Mouse (Mus musculus) ES-E14 (cell line): Measurements from ENCODE around the gene Grin3a. TPM values are rescaled to one million over a fixed set of nuclear protein-coding genes. Genes with fewer than 3 reads are reported as not detected.
A peak's percentile ranks its signal among the peaks of the same experiment; 100 is the strongest.

Experiments
- DNase-seq: peaks from one replicate; pipeline ENCODE4 v3.0.0-alpha.2; 2013; ENCODE audit warnings: low read depth, low spot score
- H3K27ac ChIP-seq: 2 replicates; pipeline ENCODE4 v1.5.1; 2012; ENCODE audit warnings: low read depth, mild to moderate bottlenecking, low read length, moderate library complexity, mixed read lengths; ENCODE audit not compliant: poor library complexity, insufficient read depth, severe bottlenecking
- H3K36me3 ChIP-seq: 2 replicates; pipeline ENCODE4 v1.6.1; 2012; ENCODE audit warnings: mild to moderate bottlenecking, low read length, moderate library complexity, mixed read lengths; ENCODE audit not compliant: control insufficient read depth, poor library complexity, insufficient read depth, severe bottlenecking
- H3K4me1 ChIP-seq, 2 experiments: fragments of 150-350 bp in 1 of 2; sonication (generic) in 1 of 2; 2 replicates each; pipeline ENCODE4 v1.6.1; 2012; ENCODE audit warnings: low read length in 2 of 2, mild to moderate bottlenecking in 1 of 2, mixed read lengths in 1 of 2; ENCODE audit not compliant: control insufficient read depth in 2 of 2, insufficient read depth in 2 of 2, poor library complexity in 1 of 2
- H3K4me3 ChIP-seq, 2 experiments: fragments of 150-350 bp in 1 of 2; sonication (generic) in 1 of 2; 2 replicates each; pipeline ENCODE4 v1.5.1; 2012; ENCODE audit warnings: low read length in 2 of 2, low read depth in 1 of 2, mild to moderate bottlenecking in 1 of 2, mixed read lengths in 1 of 2; ENCODE audit not compliant: insufficient read depth in 1 of 2, poor library complexity in 1 of 2, severe bottlenecking in 1 of 2
- H3K9ac ChIP-seq: 2 replicates; pipeline ENCODE4 v1.6.1; 2012; ENCODE audit warnings: low read depth, mild to moderate bottlenecking, low read length, mixed read lengths; ENCODE audit not compliant: poor library complexity, insufficient read depth, severe bottlenecking
- H3K9me3 ChIP-seq: fragments of 150-350 bp; sonication (generic); 2 replicates; pipeline ENCODE4 v1.6.1; 2012; ENCODE audit warnings: low read depth, mild to moderate bottlenecking, low read length; ENCODE audit not compliant: control insufficient read depth, insufficient read depth
- CHD2 ChIP-seq: IDR thresholded peaks from 2 replicates; pipeline ENCODE4 v1.6.1; 2014; ENCODE audit warnings: mild to moderate bottlenecking, low read depth, low read length, inconsistent platforms
- HCFC1 ChIP-seq: IDR thresholded peaks from 2 replicates; pipeline ENCODE4 v1.6.1; 2012; ENCODE audit warnings: low read length, inconsistent platforms, borderline replicate concordance; ENCODE audit not compliant: insufficient read depth
- MAFK ChIP-seq: IDR thresholded peaks from 2 replicates; pipeline ENCODE4 v1.6.1; 2014; ENCODE audit warnings: mild to moderate bottlenecking, low read depth, low read length, inconsistent platforms; ENCODE audit not compliant: insufficient read depth
- ZC3H11A ChIP-seq: IDR thresholded peaks from 2 replicates; pipeline ENCODE4 v1.6.1; 2012; ENCODE audit warnings: low read depth, mild to moderate bottlenecking, inconsistent platforms, low read length, borderline replicate concordance
- ZNF384 ChIP-seq: IDR thresholded peaks from 2 replicates; pipeline ENCODE4 v1.6.1; 2012; ENCODE audit warnings: low read depth, low read length, inconsistent platforms
- in situ Hi-C, 2 experiments: fragments of 600-800 bp; cut with MboI; formaldehyde crosslinking; loops; one replicate each; pipeline ENCODE4 v1.15.1; 2025; ENCODE audit warnings: low sequenced_read_pairs in 2 of 2, inconsistent platforms in 1 of 2; ENCODE audit not compliant: unreplicated experiment in 2 of 2
- total RNA-seq: library from RNA; depleted of rRNA; stranded (reverse); fragments of 300-350 nt; gene quantifications from 2 replicates; pipeline ENCODE4 v1.2.3, GENCODE M21; 2012

Gene Grin3a
- total RNA-seq, 1 experiment: 0.18 TPM

GRCm38 (mm10) chr4:49806791-49807190, 38.8 kb downstream of the Grin3a start:
- Histone ChIP-seq H3K27ac (no peak overlapping the region), H3K9me3 (no peaks in the 10 kb centered on the region), H3K4me3 (no peak overlapping the region), H3K36me3 (no peaks in the 10 kb centered on the region), H3K4me1 (no peaks in the 10 kb centered on the region), H3K9ac (no peak overlapping the region)
- in situ Hi-C loops: no loop called here
- TF ChIP-seq MAFK (no peak), ZC3H11A (no peak), ZNF384 (no peak), HCFC1 (no peak), CHD2 (no peak)
- no peak for DNase-seq

DNA sequence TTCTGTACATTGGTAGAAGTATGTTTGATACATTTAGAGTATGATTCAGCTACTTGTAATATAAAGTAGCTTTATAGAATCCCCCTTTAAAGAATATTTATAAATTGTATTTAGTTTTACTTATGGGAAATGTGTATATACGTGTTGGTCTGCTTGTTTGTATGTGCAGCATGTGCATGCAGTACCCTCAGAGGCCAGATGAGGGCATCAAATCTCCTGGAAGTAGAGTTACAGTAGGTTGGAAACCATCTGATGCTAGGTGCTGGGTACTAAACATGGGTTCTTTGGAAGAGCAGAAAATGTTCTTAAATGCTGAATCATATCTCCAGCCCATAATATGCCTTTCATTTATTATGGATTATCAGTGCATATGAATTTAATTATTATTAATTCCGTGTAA, 46.2 kb downstream of the Grin3a start:
- Histone ChIP-seq H3K9me3 (no peaks in the 10 kb centered on the region), H3K27ac (no peak overlapping the region), H3K9ac (no peak overlapping the region), H3K4me1 (no peaks in the 10 kb centered on the region), H3K36me3 (no peaks in the 10 kb centered on the region), H3K4me3 (no peak overlapping the region)
- in situ Hi-C loops: no loop called here
- TF ChIP-seq ZNF384 (no peak), HCFC1 (no peak), ZC3H11A (0 out of 2 replicates have a peak, but pooled peaks have one; percentile 19)
- DNase-seq: peak; percentile 20

- H3K9me3 ChIP-seq: no peaks in the 10 kb centered on the region
- no peak for DNase-seq
- TF ChIP-seq HCFC1: no peak
- TF ChIP-seq ZC3H11A: no peak
- no peak for TF ChIP-seq CHD2
- TF ChIP-seq MAFK: no peak
- no peak for TF ChIP-seq ZNF384
- H3K36me3 ChIP-seq: no peaks in the 10 kb centered on the region
- in situ Hi-C loops: no loop called here
- no peak overlapping the region for H3K27ac ChIP-seq
- no peak overlapping the region for H3K9ac ChIP-seq
- no peaks in the 10 kb centered on the region for H3K4me1 ChIP-seq
- H3K4me3 ChIP-seq: no peak overlapping the region
Observed at GRCm38 (mm10) chr4:49788971-49789370, 56.6 kb downstream of the Grin3a start.

- in situ Hi-C loops: no loop called here
- TF ChIP-seq HCFC1 (no peak), ZNF384 (no peak), ZC3H11A (no peak), MAFK (no peak), CHD2 (no peak)
- no peak for DNase-seq
- H3K9me3 ChIP-seq: no peaks in the 10 kb centered on the region
- H3K36me3 ChIP-seq: no peaks in the 10 kb centered on the region
- H3K9ac ChIP-seq: no peak overlapping the region
- no peaks in the 10 kb centered on the region for H3K4me1 ChIP-seq
- H3K27ac ChIP-seq: no peak overlapping the region
- H3K4me3 ChIP-seq: no peak overlapping the region
Observed at GRCm38 (mm10) chr4:49742847-49743246, 102.7 kb downstream of the Grin3a start.

DNA sequence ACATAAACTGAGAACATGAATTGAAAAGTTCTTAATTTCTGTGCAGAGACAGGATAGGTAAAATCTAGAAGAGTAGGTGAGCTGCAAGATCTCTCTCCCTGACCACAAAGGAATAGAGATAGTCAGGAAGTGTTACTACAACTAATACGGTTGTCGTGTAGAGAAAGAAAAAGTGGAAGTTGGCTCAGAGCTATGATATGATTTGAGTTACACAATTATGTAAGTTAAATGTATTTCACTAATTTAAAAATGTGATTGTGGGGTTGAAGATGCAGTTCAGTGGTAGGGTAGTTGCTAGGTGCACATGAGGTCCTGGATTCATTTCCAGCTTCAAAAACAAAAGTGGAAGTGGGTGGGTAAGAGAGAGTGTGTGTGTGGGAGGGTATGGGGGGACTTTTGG, 103.6 kb downstream of the Grin3a start:
- Histone ChIP-seq H3K27ac (no peak overlapping the region), H3K9me3 (no peaks in the 10 kb centered on the region), H3K9ac (no peak overlapping the region), H3K4me1 (no peaks in the 10 kb centered on the region), H3K4me3 (no peak overlapping the region), H3K36me3 (no peaks in the 10 kb centered on the region)
- no peak for DNase-seq
- in situ Hi-C loops: no loop called here
- TF ChIP-seq ZNF384 (no peak), HCFC1 (no peak), CHD2 (no peak), MAFK (no peak), ZC3H11A (no peak)
